Mouse (Mus musculus): Measurements from ENCODE around the gene Epsti1. TPM values are rescaled to one million over a fixed set of nuclear protein-coding genes. Genes with fewer than 3 reads are reported as not detected.
A peak's percentile ranks its signal among the peaks of the same experiment; 100 is the strongest.
"Not testable (repeated sequence)": the region's sequence is repeated elsewhere in the genome, so short reads cannot be mapped to it uniquely, and the experiment has no call there.

Epsti1 gene
- polyA plus RNA-seq, 1 experiment from 2014 or later, result 0.73 TPM

- 2% methylated on average over 44 of the region's 44 CpGs for WGBS
- H3K36me3 ChIP-seq (ENCODE audit: control insufficient read depth, insufficient read depth, low read length), result no peaks in the 10 kb centered on the region
- peak; percentile 94 for ATAC-seq (ENCODE audit: low FRiP score, low TSS enrichment)
- no peaks in the 10 kb centered on the region for H3K9me3 ChIP-seq (ENCODE audit: control insufficient read depth, low read length)
- H3K27me3 ChIP-seq (ENCODE audit: control insufficient read depth, insufficient read depth, low read length), result no peaks in the 10 kb centered on the region
- H3K4me3 ChIP-seq (ENCODE audit: low read length), result peak within 1 kb of the TSS; percentile 81
- peak within 1 kb of the TSS; percentile 8; the same call in 1 of the 2 replicates for H3K27ac ChIP-seq (ENCODE audit: low read depth, low read length)
- peak within 1 kb of the TSS; percentile 60 for H3K4me2 ChIP-seq (replicated peaks; ENCODE audit: low read depth, low read length)
- peak within 1 kb of the TSS; percentile 82 for H3K9ac ChIP-seq (ENCODE audit: low read depth, low read length)
- no peaks in the 10 kb centered on the region for H3K4me1 ChIP-seq (ENCODE audit: control insufficient read depth, insufficient read depth, low read length)
Measured at GRCm38 (mm10) chr14:77874304-77875241, 29.5 kb upstream of the Epsti1 start, which contains the start of gene Dnajc15. Dnajc15 (minus strand) TSS chr14:77875125.

- Histone ChIP-seq H3K9ac (ENCODE audit: low read depth, low read length) (no peak overlapping the region), H3K36me3 (ENCODE audit: control insufficient read depth, insufficient read depth, low read length) (no peaks in the 10 kb centered on the region), H3K27ac (ENCODE audit: low read depth, low read length) (no peak overlapping the region), H3K4me2 (replicated peaks; ENCODE audit: low read depth, low read length) (no peak overlapping the region), H3K27me3 (ENCODE audit: control insufficient read depth, insufficient read depth, low read length) (no peaks in the 10 kb centered on the region), H3K4me1 (ENCODE audit: control insufficient read depth, insufficient read depth, low read length) (no peaks in the 10 kb centered on the region), H3K4me3 (ENCODE audit: low read length) (no peak overlapping the region), H3K9me3 (ENCODE audit: control insufficient read depth, low read length) (no peaks in the 10 kb centered on the region)
- ATAC-seq (ENCODE audit: low FRiP score, low TSS enrichment), result no peak
- 95% methylated on average over 1 of the region's 1 CpGs for WGBS
Measured at GRCm38 (mm10) chr14:77876199-77876598, 27.8 kb upstream of the Epsti1 start.

- H3K9ac ChIP-seq (ENCODE audit: low read depth, low read length); H3K9me3 ChIP-seq (ENCODE audit: control insufficient read depth, low read length); H3K4me2 ChIP-seq (replicated peaks; ENCODE audit: low read depth, low read length); H3K36me3 ChIP-seq (ENCODE audit: control insufficient read depth, insufficient read depth, low read length); H3K4me1 ChIP-seq (ENCODE audit: control insufficient read depth, insufficient read depth, low read length); ATAC-seq (ENCODE audit: low FRiP score, low TSS enrichment); H3K27me3 ChIP-seq (ENCODE audit: control insufficient read depth, insufficient read depth, low read length); H3K4me3 ChIP-seq (ENCODE audit: low read length); H3K27ac ChIP-seq (ENCODE audit: low read depth, low read length): not testable (repeated sequence)
- WGBS, result 83% methylated on average over 1 of the region's 2 CpGs
Measured at GRCm38 (mm10) chr14:77877876-77878275, 26.2 kb upstream of the Epsti1 start.

GRCm38 (mm10) chr14:77881998-77882397, 22.0 kb upstream of the Epsti1 start:
- H3K27ac ChIP-seq (ENCODE audit: low read depth, low read length), result no peak overlapping the region
- no peaks in the 10 kb centered on the region for H3K9me3 ChIP-seq (ENCODE audit: control insufficient read depth, low read length)
- 78% methylated on average over 1 of the region's 1 CpGs for WGBS

GRCm38 (mm10) chr14:77882669-77883068, 21.4 kb upstream of the Epsti1 start:
- Histone ChIP-seq H3K4me1 (ENCODE audit: control insufficient read depth, insufficient read depth, low read length) (no peaks in the 10 kb centered on the region), H3K4me3 (ENCODE audit: low read length) (no peak overlapping the region), H3K9me3 (ENCODE audit: control insufficient read depth, low read length) (no peaks in the 10 kb centered on the region), H3K36me3 (ENCODE audit: control insufficient read depth, insufficient read depth, low read length) (no peaks in the 10 kb centered on the region), H3K27ac (ENCODE audit: low read depth, low read length) (no peak overlapping the region), H3K4me2 (replicated peaks; ENCODE audit: low read depth, low read length) (no peak overlapping the region), H3K27me3 (ENCODE audit: control insufficient read depth, insufficient read depth, low read length) (no peaks in the 10 kb centered on the region), H3K9ac (ENCODE audit: low read depth, low read length) (no peak overlapping the region)
- no peak for ATAC-seq (ENCODE audit: low FRiP score, low TSS enrichment)
- 78% methylated on average over 6 of the region's 6 CpGs for WGBS

More at GRCm38 (mm10) chr14:77881998-77882397, 22.0 kb upstream of the Epsti1 start:
- Histone ChIP-seq H3K4me3 (ENCODE audit: low read length) (no peak overlapping the region), H3K27me3 (ENCODE audit: control insufficient read depth, insufficient read depth, low read length) (no peaks in the 10 kb centered on the region), H3K9ac (ENCODE audit: low read depth, low read length) (no peak overlapping the region), H3K4me1 (ENCODE audit: control insufficient read depth, insufficient read depth, low read length) (no peaks in the 10 kb centered on the region), H3K36me3 (ENCODE audit: control insufficient read depth, insufficient read depth, low read length) (no peaks in the 10 kb centered on the region), H3K4me2 (replicated peaks; ENCODE audit: low read depth, low read length) (no peak overlapping the region)
- no peak for ATAC-seq (ENCODE audit: low FRiP score, low TSS enrichment)

GRCm38 (mm10) chr14:77886376-77886775, 17.7 kb upstream of the Epsti1 start:
- H3K36me3 ChIP-seq (ENCODE audit: control insufficient read depth, insufficient read depth, low read length), result no peaks in the 10 kb centered on the region
- no peak overlapping the region for H3K27ac ChIP-seq (ENCODE audit: low read depth, low read length)
- WGBS, result 83% methylated on average over 3 of the region's 3 CpGs
- no peak overlapping the region for H3K9ac ChIP-seq (ENCODE audit: low read depth, low read length)
- H3K9me3 ChIP-seq (ENCODE audit: control insufficient read depth, low read length), result no peaks in the 10 kb centered on the region
- H3K27me3 ChIP-seq (ENCODE audit: control insufficient read depth, insufficient read depth, low read length), result no peaks in the 10 kb centered on the region
- no peaks in the 10 kb centered on the region for H3K4me1 ChIP-seq (ENCODE audit: control insufficient read depth, insufficient read depth, low read length)
- no peak overlapping the region for H3K4me3 ChIP-seq (ENCODE audit: low read length)
- ATAC-seq (ENCODE audit: low FRiP score, low TSS enrichment), result no peak
- H3K4me2 ChIP-seq (replicated peaks; ENCODE audit: low read depth, low read length), result no peak overlapping the region

GRCm38 (mm10) chr14:77886941-77887340, 17.1 kb upstream of the Epsti1 start:
- no peak for ATAC-seq (ENCODE audit: low FRiP score, low TSS enrichment)
- Histone ChIP-seq H3K27me3 (ENCODE audit: control insufficient read depth, insufficient read depth, low read length) (no peaks in the 10 kb centered on the region), H3K27ac (ENCODE audit: low read depth, low read length) (no peak overlapping the region), H3K9me3 (ENCODE audit: control insufficient read depth, low read length) (no peaks in the 10 kb centered on the region), H3K4me1 (ENCODE audit: control insufficient read depth, insufficient read depth, low read length) (no peaks in the 10 kb centered on the region), H3K36me3 (ENCODE audit: control insufficient read depth, insufficient read depth, low read length) (no peaks in the 10 kb centered on the region), H3K4me3 (ENCODE audit: low read length) (no peak overlapping the region), H3K9ac (ENCODE audit: low read depth, low read length) (no peak overlapping the region), H3K4me2 (replicated peaks; ENCODE audit: low read depth, low read length) (no peak overlapping the region)
- 86% methylated on average over 4 of the region's 4 CpGs for WGBS

- H3K4me2 ChIP-seq (replicated peaks; ENCODE audit: low read depth, low read length), result no peak overlapping the region
- WGBS, result 87% methylated on average over 7 of the region's 7 CpGs
- H3K9ac ChIP-seq (ENCODE audit: low read depth, low read length), result no peak overlapping the region
- no peaks in the 10 kb centered on the region for H3K9me3 ChIP-seq (ENCODE audit: control insufficient read depth, low read length)
- no peak overlapping the region for H3K4me3 ChIP-seq (ENCODE audit: low read length)
- no peaks in the 10 kb centered on the region for H3K36me3 ChIP-seq (ENCODE audit: control insufficient read depth, insufficient read depth, low read length)
- no peak overlapping the region for H3K27ac ChIP-seq (ENCODE audit: low read depth, low read length)
- no peaks in the 10 kb centered on the region for H3K27me3 ChIP-seq (ENCODE audit: control insufficient read depth, insufficient read depth, low read length)
- ATAC-seq (ENCODE audit: low FRiP score, low TSS enrichment), result no peak
- no peaks in the 10 kb centered on the region for H3K4me1 ChIP-seq (ENCODE audit: control insufficient read depth, insufficient read depth, low read length)
Measured at GRCm38 (mm10) chr14:77889911-77890310, 14.1 kb upstream of the Epsti1 start.

- Histone ChIP-seq H3K27ac (ENCODE audit: low read depth, low read length) (no peak overlapping the region), H3K4me2 (replicated peaks; ENCODE audit: low read depth, low read length) (no peak overlapping the region), H3K9ac (ENCODE audit: low read depth, low read length) (no peak overlapping the region), H3K4me3 (ENCODE audit: low read length) (no peak overlapping the region), H3K4me1 (ENCODE audit: control insufficient read depth, insufficient read depth, low read length) (no peaks in the 10 kb centered on the region), H3K36me3 (ENCODE audit: control insufficient read depth, insufficient read depth, low read length) (no peaks in the 10 kb centered on the region), H3K27me3 (ENCODE audit: control insufficient read depth, insufficient read depth, low read length) (no peaks in the 10 kb centered on the region), H3K9me3 (ENCODE audit: control insufficient read depth, low read length) (no peaks in the 10 kb centered on the region)
- WGBS, result 84% methylated on average over 3 of the region's 3 CpGs
- ATAC-seq (ENCODE audit: low FRiP score, low TSS enrichment), result no peak
Measured at GRCm38 (mm10) chr14:77895951-77896350, 8.1 kb upstream of the Epsti1 start.

All from kidney, embryonic 14.5 days (tissue).